Mouse (Mus musculus) left cerebral cortex, adult 8-10 months (tissue): Measurements from ENCODE around the gene Tmtc4. TPM values are rescaled to one million over a fixed set of nuclear protein-coding genes. Genes with fewer than 3 reads are reported as not detected.
A peak's percentile ranks its signal among the peaks of the same experiment; 100 is the strongest.

Source experiments
- DNase-seq, 2 experiments: peaks; one replicate each; pipeline ENCODE4 v3.0.0; 2022; ENCODE audit warnings: low spot score in 2 of 2
- total RNA-seq, 4 experiments: library from RNA; stranded (reverse); gene quantifications; 2 replicates each; pipeline ENCODE4 v1.2.4; 2022

Tmtc4 gene
- total RNA-seq, 4 experiments from 2014 or later = 13.1 to 24.7 (median 20.6) TPM

DNA sequence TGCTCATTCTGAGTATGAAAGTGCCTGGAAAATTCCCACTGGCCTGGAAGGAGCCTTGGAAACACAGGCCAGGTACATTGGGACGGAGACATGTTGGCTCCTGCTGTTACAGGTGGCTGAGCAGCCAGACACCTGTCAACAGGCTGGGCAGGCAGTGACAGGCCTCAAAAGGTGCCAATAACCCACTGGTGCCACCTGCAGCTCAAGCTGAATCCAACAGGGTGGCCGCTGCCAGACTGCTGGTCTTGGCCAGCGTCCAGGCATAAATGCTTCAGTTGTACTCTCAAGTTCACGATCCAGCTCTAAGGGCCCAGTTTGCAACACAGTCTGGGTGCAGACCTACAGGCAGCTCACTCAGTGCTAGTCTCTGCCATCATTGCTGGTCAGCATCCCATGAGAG is 81.0 kb downstream of the Tmtc4 start:
- peak in 1 of 2 experiments; percentile 30 for DNase-seq

- DNase-seq = no peak
Measured at GRCm38 (mm10) chr14:122902136-122902535, 81.7 kb downstream of the Tmtc4 start.

DNA sequence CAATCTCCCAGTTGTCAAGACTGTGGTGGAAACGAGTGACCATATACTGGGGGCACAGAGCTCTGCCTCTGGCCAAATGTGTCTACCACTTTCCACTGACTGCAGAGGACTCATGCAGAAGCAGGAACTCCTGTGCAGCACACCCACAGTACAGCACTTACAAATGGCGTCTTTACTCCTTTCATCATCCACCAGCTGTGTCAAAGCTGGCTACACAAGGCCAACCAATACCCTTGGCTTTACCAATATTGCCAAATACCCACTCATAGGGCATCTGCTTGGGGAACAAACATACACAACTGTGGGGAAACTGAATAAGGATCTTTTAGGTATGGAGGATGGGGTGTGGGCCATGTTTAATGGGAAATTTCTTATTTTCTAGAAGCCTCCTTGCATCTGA is 82.1 kb downstream of the Tmtc4 start:
- DNase-seq = no peak

GRCm38 (mm10) chr14:122901177-122901576 is 82.7 kb downstream of the Tmtc4 start:
- no peak for DNase-seq

GRCm38 (mm10) chr14:122900679-122901078 is 83.2 kb downstream of the Tmtc4 start:
- no peak for DNase-seq

DNA sequence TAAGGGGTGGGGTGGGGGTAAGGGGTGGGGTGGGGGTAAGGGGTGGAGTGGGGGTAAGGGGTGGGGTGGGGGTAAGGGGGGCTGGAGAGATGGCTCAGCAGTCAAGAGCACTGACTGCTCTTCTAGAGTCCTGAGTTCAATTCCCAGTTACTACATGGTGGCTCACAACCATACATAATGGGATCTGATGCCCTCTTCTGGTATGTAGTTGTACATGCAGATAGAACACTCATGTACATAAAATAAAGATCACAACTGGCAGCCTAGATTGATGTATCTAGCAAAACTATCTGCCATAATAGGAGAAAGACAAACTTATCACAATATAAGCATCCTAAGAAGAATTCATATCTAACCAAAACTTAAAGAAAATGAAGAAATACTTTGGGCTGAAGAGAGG is 85.3 kb downstream of the Tmtc4 start:
- no peak for DNase-seq

- DNase-seq = no peak
Measured at GRCm38 (mm10) chr14:122896106-122896505, 87.7 kb downstream of the Tmtc4 start.

GRCm38 (mm10) chr14:122891470-122891968 is 92.3 kb downstream of the Tmtc4 start:
- DNase-seq = no peak

DNA sequence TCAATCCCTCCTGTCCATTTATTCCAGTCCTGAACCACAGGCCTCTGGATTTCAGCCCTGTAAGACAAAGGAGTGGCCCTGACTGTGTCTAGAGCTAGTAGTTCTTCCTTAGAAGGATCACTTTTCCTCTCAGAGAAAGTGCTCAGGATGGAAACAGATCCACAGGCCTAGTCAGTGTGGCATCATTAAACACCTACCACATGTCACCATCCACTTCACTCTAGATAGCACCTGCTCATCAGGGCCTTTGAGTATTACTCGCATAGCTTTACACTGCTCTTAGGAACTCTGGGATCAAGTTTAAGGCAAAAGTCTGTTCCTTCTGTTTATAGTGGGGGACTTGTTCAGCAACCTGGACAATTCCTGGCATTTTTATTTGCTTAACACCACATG is 95.4 kb downstream of the Tmtc4 start:
- DNase-seq = no peak

GRCm38 (mm10) chr14:122887702-122888479 is 95.9 kb downstream of the Tmtc4 start:
- no peak for DNase-seq

GRCm38 (mm10) chr14:122887278-122887677 is 96.6 kb downstream of the Tmtc4 start:
- no peak for DNase-seq

GRCm38 (mm10) chr14:122885893-122886292 is 97.9 kb downstream of the Tmtc4 start:
- DNase-seq = peak in 1 of 2 experiments; percentile 74

DNA sequence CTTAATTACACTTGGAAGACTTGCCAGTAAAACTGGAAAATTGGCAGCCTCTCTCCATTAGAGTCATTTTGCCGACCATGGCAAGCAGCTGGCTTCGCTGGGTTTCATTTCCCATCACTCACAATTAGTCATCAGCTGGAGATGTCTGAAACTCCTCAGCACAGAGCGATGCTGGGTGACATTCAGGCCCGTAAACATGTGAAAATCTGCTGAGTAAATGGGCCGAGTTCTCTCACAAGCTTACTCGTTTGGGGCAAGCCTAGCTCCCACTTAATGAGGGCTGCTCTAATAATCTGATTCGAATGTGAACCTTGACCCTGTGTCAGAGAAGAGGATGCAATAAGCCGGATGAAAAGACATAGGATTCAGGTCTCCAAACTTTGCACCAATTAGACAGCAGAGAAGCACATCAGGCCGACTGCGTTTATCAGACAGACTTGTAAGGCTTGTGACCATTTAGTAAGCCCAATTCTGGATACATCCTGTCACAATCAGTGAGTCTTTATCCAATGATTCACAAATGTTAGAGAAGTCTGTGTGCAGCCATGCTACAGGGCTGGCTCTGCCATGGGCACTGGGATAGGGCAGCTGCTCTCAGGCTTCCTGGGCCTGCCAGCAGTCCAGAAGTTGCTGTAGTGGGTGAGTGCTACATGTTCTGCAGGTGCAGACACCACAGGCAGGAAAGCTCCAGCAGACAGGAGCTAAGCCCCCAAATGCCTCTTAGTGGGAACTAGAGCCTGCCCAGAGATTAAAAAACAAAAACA is 99.8 kb downstream of the Tmtc4 start:
- DNase-seq = no peak

- DNase-seq = no peak
Measured at GRCm38 (mm10) chr14:122883410-122883806, 100.4 kb downstream of the Tmtc4 start.

DNA sequence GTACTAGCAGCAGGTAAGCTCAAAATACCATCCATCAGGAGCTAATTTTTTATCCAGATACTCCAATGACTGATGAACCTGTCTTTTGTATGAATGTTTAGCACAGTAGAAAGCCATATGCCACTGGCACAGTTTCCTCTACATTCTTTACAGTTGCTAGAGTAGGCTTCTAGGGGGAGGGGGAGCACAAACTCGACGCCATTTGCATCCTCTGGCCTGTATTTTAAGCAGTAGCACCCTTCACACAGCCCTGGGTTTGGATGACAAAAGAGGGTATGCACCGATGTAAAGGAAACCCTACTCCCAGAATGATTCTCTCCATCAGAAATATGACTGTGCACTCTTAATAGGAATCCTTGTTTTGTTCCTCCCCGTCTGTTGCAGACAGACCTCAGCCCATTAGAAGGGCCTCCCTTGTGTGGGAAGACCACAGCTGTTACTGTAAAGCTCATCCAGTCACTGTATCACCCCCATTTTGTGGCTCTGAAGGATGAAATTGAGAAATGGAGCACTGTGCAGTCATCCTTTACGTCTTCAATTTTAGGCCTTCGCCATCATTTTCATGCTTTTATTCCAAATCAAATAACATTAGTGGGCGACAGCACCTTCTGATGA is 100.9 kb downstream of the Tmtc4 start:
- no peak for DNase-seq

DNA sequence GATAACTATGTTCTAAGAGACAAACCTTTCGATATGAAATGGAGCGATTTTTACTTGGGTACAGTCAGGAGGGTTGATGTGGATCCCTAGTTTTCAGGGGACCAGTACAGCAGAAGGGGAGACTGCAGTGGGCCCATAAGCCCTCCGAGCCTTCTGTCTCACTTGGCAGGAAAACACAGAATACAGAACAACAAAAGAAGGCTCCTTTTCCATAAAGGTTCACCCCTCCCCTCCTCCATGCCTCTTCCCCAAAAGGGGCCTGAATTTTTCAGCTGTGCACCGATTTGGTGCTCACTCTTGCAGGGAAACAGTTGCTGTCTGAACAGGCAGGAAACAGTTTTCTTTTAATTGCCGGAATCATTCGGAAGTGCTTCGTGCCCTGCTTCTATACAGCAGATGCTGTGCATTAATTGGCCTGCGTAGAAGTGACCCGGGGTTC is 101.6 kb downstream of the Tmtc4 start:
- no peak for DNase-seq

GRCm38 (mm10) chr14:122881699-122882098 is 102.1 kb downstream of the Tmtc4 start:
- no peak for DNase-seq

- DNase-seq = no peak
Measured at GRCm38 (mm10) chr14:122880291-122880690, 103.5 kb downstream of the Tmtc4 start.

- no peak for DNase-seq
Measured at GRCm38 (mm10) chr14:122877787-122878186, 106.0 kb downstream of the Tmtc4 start.

GRCm38 (mm10) chr14:122876723-122877122 is 107.1 kb downstream of the Tmtc4 start:
- no peak for DNase-seq

GRCm38 (mm10) chr14:122876163-122876562 is 107.7 kb downstream of the Tmtc4 start:
- peak; percentile 48 to 67 for DNase-seq

DNA sequence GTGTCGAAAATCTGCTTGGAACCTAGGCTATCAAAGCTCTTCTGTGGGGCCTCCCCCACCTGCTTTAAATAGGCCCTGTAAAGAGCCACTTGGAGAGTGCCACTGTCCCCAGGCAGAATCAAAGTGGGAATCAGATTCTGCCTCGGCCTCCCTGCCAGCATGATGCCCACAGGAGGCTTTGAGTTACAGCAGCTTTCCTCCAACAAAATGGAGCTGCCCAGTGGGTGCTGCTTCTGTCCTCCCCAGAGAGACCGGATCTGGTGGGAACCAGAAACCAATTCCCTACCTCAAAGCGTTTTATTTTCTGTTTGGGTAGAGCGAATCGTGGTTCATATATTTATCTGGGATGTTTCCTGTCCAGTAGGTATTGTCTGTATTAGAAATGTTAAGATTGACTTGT is 108.2 kb downstream of the Tmtc4 start:
- no peak for DNase-seq
